Mouse (Mus musculus) mouse embryonic stem cell (cell line): ENCODE results near the gene Nmnat1.

Source experiments
- in situ Hi-C, 2 experiments: fragments of 300-500 bp; cut with MboI; formaldehyde crosslinking; loops; 1 replicate in 1 of 2; 3 replicates in 1 of 2; pipeline ENCODE4 v1.14.3; 2019 to 2020; ENCODE audit warnings: low sequenced_read_pairs in 2 of 2, low pct_unique_long_range_greater_than_20kb in 1 of 2, mixed read lengths in 1 of 2; ENCODE audit not compliant: unreplicated experiment in 1 of 2

The Nmnat1 gene

DNA sequence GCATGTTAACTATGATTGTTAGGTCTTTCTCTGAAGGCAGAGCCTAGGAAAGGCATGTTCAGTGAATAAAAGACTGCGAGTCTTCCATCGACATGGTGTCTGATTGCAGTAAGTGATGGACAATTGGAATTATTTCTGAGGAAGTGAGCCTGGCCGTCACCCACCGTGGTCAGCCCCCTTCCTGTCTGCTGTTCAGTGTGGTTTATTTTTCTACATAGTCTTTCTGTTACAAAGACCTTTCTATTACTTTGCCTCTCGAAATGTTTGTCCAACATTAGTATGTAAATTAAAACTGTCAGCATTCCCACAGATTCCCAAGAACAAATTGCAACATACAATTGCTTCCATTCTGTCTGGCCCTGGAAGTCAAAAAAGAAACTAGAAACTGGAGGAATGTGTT lies 14.8 kb upstream of the Nmnat1 start:
- in situ Hi-C loops = no loop called here

DNA sequence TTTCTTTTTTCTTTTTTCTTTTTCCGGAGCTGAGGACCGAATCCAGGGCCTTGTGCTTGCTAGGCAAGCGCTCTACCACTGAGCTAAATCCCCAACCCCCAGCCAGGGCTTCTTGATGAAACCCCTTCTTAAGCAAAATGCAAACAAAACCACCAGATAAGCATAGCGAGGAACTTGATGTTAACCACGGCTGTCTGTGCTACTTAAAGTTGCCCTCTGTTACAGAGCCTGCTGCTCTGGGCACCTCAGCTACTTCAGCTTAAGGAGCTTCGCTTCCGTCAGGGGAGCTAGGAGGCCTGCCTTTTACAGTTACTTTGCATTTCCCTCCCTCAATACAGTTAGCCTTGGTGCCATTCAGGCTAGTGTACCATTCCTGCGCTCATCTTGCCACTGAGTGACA lies 13.9 kb upstream of the Nmnat1 start:
- in situ Hi-C loops = no loop called here

DNA sequence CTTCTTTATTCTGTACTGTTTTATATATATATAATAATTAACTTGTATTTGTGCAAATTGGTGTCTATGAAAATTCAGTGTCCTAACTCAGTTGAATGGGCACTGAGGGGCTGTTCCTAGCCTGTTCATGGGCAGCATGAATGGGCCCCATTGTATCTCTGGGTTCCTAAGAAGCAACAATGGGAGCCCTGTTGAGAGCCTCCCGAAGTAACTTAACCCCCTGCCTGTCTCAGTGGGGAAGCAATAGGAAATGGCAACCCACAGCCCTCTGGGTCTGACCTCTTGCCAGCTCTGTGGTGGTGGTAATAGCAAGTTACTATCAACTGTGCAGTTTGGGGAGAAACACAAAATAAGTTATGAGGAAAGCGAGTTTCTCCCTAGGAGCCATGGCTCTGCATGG lies 11.6 kb upstream of the Nmnat1 start:
- in situ Hi-C loops = no loop called here

DNA sequence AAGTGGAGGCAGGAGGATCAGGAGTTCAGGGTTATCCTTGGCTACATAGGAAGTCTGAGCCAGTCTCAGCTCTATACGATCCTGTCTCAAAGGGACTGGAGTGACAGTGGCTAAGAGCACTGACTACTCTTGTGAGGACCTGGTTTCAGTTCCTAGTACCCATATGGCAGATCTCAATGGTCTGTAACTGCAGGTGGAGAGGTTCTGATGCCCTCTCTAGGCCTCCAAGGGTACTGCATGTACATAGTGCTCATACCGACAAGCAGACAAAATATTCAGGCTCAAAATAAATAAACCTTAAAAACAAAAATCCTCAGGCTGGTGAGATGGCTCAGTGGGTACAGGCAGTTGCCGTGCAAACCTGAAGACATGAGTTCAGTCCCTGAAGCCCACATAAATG lies 6.1 kb upstream of the Nmnat1 start:
- in situ Hi-C loops = no loop called here

DNA sequence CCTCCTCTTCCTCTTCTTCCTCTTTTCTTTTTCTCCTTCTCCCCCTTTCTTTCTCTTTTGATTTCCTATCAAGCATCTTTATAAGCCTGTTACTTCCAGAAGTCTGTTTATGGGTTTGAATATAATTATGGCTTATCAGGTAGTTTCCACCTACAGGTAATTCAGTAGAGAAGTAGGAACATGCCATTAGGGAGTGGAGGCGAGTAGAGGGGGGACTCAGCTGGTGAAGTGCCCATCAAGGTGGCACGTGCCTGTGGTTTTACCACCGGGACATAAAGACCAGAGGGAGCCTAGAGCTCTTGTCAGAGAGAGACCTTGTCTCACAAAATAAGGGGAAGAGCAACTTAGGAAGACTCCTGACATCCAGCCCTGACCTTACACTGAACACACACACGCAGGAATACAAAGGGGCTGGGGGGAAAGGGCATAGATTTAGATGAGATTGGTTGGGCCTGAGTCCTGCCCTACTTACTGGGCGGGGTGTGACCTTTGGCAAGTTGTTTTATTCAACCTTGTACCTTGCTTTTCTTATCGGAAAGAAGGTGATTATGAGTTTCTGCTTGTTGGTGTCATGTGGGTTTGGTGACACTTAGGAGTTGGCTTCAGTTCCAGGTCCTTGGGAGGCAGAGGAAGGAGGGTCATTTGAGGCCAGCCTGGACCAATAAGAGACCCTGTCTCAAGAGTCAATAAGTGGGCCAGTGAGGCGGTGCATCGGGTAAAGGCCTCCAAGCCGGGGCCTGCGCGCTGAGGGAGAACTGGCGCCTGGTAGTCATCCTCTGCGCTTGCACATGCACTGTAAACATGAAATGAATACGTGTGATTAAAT lies 4.6 kb upstream of the Nmnat1 start:
- in situ Hi-C loops = no loop called here

DNA sequence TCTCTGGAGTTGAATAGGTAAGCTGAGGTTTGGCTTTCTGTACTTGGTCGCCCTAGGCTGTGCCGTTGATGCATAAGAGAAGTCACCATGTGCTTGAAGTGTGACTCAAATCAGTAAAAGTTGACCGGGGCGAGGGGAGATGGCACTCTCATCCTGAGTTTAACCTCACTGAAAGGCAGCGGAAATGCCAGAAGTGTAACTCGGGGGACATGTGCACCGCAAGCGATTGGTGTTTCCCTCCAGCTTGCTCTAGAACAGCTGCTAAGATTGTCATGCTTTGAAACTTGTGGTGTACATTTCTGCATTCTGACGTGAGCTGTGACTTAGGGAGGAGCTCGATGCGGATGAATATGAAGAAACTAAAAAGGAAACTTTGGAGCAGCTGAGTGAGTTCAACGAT lies 2.7 kb upstream of the Nmnat1 start:
- in situ Hi-C loops = no loop called here

DNA sequence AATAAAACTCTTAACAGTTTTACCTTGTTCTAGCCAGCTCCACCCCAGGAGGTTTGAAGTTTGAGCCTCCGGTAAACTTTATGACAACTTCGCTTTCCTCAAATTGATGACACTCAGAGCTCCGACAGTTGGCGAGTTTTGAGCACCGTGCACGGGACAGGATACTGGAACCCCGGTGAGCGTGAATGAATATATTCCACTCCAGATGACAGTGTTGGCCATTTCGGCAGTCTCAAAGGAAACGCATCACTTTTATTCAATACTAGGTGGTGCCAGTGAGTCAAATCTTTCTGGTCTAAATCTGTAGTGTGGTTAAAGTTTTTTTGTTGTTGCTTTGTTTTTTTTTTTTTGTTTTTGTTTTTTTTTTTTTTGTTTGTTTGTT lies 814 bp upstream of the Nmnat1 start:
- in situ Hi-C loops = no loop called here

DNA sequence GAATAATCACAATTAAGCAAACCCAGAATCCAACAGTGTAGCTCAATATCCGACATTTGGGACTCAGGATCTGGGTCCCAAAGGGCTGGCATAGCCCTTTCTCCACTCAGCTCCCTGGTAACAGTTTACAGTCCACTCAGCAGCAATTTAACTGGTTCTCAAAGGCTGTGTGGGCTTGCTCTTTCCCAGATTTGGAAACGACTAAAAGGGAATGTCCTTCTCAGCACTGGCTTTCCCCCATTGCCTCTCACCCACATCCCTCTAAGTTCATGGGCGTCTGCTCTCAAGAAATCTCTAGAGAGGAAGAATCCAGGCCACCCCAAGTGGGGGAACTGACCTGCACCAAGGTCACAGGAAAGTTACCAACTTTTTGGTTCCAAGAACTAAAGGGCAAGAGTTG lies 436 bp downstream of the Nmnat1 start:
- in situ Hi-C loops = no loop called here

DNA sequence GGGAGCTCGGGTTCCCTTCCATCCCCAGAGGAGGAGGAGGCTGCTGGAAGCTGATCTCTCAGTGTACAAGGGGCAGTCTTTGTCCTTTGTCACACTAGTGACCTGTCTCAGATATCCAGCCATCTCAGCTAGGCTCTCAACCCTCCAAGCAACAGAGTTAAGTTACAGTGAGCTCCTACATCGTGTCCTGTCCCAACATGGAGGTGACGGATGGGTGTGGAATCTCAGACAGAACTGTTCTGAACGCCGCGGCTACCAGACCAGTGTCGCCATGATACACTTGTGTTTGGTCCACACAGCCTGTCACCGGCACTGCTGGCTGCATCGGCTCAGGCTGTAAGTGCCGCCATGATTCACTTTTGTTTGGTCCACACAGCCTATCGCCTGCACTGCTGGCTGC lies 7.9 kb downstream of the Nmnat1 start, which contains the start of gene Tmem274:
TSS of gene Tmem274 (plus strand) at position 301 of the 400 bp plus-strand sequence.
- in situ Hi-C loops = no loop called here

DNA sequence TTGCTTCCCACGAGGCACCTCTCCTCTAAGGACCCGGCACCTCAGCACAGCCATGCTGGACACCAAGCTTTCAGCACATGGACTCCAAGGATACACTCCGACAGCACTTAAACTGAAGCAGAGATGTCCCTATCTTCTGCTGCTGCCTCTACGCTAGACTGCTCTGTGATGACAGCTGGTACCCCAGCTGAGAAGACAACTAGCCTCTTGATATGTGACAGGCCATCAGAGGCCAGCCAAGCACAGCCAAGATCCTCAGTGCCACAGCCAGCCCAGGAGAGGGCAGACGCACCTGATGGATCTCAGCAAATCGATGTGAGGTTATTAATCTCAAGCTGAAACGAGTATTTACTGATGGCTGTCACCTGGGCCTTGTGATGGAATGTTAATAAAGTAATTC lies 9.9 kb downstream of the Nmnat1 start:
- in situ Hi-C loops = no loop called here

DNA sequence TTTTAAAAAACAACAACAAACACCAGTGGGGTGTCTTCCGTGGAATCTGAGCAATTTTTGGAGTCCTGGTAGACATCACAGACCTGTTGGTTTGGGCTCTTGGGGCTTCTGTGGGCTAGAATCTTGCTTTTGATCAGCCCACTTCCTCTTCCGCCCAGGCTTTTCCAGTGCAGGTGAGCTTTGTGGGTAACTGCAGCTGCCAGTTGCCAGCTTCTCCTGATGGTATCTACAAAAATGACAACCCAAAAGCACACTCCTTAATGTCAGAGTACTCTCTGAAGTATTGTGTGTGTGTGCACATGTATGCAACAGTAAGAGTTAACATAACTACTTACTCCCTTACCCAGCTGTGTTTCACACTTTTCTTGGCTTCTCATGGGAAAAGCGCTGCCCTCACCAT lies 15.4 kb downstream of the Nmnat1 start:
- in situ Hi-C loops = loop anchor here in 1 of 2 experiments (10.0 kb wide), 1 partner anchor 55 kb away; no protein-coding TSS in a partner anchor

DNA sequence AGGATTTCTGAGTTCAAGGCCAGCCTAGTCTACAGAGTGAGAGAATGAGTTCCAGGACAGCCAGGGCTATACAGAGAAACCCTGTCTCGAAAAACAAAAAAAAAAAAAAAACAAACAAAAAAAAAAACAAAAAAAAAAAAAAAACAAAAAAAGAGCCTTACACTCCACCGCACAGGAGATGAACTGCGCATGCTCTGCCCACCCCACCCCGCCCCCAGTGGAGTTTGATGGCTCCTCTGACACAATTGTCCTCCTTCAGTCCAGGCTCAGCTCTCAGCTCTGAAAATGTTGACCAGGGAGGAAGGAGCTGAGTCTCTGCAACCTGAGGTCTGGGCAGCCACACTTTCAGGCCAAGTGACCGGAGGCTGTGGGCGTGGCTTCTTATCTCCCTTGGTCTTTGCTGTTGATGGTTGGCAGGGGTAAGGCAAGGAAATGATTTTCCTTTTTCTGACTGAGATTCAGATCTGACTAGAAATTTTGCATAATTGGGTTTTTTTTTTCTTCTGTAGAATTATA lies 21.5 kb downstream of the Nmnat1 start:
- in situ Hi-C loops = loop anchor here in 1 of 2 experiments (10.0 kb wide), 1 partner anchor 61 kb away; no protein-coding TSS in a partner anchor

DNA sequence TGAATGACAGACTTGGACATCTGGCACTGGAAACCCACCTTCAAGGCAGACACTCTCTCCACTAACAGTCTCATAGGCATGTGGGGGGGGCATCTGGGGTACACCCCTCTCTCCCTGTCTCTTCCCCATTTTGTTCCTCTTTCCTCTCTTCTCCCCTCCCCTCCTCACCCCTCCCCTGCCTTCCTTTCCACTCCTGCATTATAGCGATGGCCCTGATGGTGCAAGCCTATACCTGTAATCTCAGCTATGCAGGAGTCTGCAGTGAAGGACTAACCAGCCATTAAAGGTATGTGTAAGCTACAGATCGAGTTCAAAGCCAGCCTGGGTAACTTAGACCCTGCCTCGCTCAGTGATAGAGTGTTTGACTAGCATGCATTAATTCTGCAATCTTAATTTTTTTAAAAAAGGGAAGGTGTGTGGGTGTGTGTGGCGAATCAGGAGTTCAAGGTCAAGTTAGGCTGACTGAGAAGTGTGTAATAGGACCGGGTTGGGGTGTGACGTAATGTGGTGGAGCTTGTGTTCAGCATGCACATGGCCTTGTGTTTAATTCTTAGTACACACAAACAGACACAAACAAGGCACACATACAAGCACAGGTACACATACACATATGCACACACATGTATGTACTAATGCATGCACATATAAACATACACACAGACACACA lies 22.6 kb downstream of the Nmnat1 start:
- in situ Hi-C loops = loop anchor here in 1 of 2 experiments (10.0 kb wide), 1 partner anchor 62 kb away; no protein-coding TSS in a partner anchor

DNA sequence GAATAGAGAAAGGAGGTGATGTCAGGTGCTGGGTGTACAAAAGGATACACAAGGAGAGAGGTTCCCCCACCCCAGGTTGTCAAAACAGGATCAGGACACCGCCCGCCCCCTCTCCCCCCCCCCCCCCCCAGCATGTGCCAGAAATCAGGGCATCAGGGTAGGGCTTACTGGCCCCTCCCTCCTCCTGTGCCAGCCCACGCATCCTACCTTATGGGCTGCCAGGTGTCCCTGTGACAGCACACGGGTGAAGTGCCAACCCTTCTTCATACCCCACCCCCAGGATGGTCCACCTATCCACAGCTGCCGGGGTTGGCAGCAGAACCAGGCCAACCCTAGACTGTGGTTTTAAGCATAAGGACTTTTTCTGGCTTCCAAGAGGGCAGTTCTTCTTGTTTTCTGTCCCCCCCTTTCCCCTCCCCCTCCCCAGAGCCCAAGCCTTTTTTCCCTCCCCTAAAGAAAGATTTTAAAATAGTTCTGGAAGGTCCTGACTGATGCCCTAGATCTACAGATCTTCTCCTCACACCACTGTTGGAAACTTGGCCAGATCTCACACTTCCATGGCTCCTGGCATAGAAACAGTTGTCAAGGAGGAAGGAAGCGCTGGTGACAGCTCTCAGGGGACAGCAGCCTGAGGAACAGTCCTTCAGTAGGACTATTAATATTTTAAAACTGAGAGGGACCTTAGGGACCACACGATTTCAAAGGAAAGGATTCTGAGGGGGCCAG lies 23.3 kb downstream of the Nmnat1 start:
- in situ Hi-C loops = loop anchor here in 1 of 2 experiments (10.0 kb wide), 1 partner anchor 63 kb away; no protein-coding TSS in a partner anchor

DNA sequence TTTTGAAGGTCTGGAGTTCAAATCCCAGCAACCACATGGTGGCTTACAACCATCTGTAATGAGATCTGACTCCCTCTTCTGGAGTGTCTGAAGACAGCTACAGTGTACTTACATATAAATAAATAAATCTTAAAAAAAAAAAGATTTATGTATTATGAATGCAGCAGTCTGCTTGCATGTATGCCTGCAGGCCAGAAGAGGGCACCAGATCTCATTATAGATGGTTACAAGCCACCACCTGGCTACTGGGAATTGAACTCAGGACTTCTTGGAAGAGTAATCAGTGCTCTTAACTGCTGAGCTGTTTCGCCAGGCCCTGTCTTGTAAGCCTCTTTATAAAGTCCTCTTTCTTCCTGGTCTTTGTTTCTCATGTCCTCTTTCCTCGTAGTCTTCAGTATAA lies 24.5 kb downstream of the Nmnat1 start:
- in situ Hi-C loops = loop anchor here in 1 of 2 experiments (10.0 kb wide), 1 partner anchor 64 kb away; no protein-coding TSS in a partner anchor

DNA sequence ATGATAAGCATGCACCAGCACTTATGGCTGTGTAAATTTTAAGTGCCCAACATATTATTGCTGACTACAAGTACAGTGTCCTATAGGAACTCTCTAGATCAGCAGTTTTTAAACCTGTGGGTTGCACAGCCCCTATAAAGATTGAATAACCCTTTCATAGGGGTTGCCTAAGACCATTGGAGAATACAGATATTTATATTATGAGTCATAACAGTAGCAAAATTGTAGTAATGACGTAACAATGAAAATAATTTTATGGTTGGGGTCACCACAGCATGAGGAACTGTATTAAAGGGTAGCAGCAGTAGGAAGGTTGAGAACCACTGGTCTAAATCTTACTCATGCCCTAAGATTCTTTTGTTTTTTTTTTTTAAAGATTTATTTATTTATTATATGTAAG lies 25.6 kb downstream of the Nmnat1 start:
- in situ Hi-C loops = no loop called here

DNA sequence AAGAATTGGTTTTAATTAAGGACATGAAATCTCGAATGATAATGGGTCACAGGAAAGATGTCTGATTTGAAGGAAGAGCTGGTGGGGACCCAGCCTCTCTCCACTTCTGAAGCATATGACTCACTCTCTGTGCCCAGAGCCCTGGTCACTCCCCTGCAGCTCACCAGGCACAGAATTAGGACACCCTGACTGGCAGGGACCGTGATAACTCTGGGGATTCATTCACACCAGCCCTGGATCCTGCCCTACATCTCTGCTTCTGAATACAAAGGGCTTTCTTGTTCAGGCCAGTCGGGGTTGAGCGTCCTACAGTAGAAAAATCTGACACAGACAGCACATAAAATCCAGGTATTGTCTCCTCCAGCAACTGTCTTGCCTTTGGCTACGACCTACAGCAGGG lies 26.5 kb downstream of the Nmnat1 start:
- in situ Hi-C loops = no loop called here

DNA sequence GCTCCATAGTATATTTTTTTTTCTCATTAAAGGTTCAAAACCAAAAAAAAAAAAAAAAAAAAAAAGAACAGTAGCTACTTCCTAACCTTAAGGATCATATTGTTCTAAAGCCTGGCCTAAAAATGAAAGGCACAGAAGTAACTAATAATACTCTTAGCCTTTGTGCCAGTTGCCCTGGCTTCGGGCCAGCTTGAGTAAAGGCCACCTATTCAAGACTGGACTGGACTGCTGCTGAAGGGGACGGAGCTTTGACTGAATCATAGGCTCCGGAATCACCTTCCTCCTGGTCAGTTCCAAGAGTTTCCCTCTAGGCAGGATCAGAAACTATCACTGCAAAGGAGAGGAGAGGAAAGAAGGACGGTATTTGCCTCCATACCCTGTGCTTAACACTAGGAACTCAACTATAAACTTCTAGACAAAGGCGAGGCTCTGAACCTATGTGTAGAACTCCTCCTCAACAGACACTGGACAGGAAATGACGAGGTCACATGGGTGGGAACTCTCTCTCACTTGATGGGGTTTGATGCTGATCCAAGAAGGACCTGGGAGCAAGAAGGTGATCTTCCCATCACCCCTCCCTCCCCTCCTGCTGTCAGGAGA lies 27.1 kb downstream of the Nmnat1 start:
- in situ Hi-C loops = no loop called here
